Mouse (Mus musculus): ENCODE data around the gene C2cd3.

The C2cd3 gene

DNA sequence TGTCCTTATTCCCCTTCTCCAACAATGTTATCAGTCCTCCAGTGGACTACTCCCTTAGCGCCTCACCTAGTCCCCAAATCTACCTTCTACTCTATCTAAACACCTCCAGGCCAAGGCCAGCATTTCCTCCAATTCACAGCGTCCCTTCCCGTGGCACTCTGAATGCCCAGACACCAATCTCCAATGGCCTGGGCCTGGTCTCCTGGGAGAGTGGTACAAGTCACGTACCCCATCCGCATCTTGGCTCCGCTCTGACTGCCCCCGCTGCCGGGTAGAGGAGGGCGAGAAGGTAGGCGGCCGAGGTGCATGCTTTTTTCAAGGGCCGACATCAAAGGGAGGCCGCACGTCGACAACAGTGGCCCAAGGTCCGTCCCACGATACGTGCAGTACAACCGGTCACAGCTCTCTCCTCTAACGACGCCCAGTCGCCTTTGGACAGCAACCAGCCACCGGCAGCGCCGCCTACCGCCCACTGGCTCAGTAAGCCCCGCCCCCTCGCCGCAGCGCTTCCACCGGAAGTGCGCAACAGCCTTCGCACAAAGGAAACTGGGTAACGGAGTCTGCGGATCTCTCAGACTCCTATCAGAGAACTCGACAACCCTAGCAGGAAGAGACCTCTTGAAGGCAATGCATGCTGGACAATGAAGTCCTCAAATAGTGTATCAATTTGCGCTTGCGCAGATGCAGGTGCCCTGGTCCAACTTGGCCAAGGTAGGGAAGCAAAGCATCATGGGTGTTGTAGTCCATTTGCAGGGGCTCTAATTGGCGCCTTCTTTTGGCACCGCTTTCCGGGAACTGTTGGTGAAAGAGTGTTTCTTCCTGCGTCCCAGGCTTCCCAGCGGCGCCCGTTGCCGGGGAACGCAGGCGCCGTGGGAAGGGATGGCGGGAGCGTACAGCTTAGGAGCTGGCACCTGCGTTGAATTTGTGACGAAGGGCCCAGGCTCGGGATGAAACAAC lies at the start of gene C2cd3, which contains the start of gene Ppme1:
Gene C2cd3, plus strand, starts transcription at position 739 of the 957 bp plus-strand sequence.
Gene Ppme1, minus strand, starts transcription at position 813 of the 957 bp plus-strand sequence.
- under 1% methylated on average over 54 of the region's 54 CpGs for WGBS

DNA sequence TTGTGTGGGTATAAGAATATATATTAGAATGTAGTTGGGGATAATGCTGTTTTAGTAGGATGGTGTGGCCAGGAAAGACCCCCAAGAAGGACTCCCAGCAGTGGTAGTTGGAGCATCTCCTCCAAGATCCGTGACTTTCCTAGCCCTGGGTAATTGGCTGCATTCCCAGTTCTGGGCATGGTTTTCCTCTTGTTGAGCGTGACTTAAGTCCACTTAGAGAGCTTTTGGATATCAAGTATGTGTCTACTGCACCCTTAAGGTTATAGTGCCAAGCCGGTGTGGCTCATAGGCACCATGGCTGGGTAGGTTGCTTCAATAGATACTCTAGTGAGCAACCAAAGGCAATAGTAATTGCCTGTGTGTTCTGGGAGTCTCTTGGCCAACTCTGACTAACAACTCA lies 48.3 kb upstream of the C2cd3 start:
- WGBS = 66% methylated on average over 3 of the region's 3 CpGs

DNA sequence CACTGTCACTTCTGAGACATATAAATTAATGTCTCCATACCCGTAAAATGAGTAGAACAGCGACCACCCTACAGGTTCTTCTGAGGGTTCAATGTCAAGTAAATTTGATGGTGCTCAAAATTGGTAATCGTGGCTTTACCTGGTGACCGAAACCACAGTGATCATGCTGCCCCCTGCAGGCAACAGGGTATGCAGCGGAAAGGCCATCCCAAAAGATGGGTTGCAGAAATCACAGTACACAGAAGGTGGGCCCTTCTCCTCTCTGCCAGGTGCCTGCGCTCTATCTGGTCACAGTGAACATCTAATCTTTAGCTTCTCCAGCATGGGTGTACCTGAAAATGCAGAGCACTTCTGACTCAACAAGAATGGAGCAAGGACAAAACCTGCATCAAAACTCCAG lies 46.6 kb upstream of the C2cd3 start:
- 67% methylated on average over 6 of the region's 6 CpGs for WGBS

DNA sequence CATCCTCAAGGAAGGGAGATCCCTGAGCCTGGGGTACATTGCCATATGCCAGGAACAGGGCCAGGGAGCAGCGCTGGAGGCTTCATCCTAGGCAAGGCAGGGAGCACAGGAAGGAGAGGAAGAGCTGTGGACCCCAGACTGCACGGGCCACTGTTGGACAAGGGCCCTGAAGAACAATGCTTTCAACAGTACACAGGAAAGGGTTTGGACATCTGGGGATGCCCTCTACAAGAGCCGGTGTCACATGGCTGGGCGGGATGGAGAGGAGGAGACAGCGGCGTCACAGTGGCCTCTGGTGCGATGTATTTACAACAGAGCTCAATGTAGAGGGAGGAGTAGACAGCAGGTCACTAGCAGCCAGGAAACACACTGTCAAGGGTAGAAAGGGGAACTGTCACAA lies 44.5 kb upstream of the C2cd3 start:
- WGBS = 74% methylated on average over 7 of the region's 7 CpGs

DNA sequence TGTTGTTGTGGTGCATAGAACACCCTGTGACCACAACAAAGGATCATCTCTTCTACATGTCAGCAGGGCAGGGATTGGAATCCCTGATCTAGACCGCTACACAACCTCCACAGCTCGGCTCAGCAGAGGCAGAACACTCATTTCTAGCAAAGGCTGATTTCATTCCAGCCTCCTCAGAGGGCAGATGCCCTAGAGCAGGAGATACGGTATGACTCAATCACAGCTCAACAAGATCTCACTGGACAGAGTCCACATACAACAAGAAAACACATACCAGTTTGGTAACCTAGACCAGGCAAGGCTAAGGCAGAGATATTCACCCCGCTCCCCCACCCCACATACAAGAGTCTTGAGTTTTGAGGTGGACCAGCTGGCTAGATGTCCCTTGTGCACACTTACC lies 43.4 kb upstream of the C2cd3 start:
- WGBS = 76% methylated on average over 4 of the region's 4 CpGs

DNA sequence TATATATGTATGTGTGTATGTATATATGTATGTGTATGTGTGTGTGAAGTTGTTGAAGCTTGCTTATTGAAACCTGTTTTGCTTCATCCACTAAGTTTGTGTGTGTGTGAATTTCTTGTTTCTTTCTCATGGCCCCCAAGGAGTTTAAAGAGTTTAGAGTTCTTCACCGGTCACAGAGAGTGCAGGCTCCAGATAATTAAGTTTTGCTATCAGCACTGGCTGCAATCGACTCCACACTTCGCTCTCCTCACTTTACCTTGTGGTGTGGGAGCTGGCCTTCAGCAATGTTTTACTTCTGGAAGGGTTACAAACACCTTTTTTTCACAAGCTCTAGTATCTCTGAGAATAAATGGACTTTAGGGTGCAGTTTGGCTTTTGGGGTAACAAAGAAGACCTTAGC lies 40.8 kb upstream of the C2cd3 start:
- WGBS = 95% methylated on average over 3 of the region's 3 CpGs

DNA sequence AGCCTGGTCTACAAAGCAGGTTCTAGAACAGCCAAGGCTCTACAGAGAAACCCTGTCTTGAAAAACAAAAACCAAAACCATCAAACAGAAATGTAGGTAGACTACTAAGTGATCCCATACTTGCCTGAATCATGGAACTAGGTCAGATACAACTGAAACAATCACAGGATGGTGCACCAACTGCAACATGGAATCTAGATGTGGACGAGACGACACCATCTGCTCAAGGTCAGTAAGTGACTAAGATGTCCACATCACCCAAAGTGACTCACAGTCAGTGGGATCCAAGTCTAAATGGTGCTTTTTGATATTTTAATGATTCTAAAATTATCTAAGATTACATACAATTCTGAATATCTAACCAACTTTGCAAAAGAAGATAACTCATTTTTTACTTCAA lies 36.1 kb upstream of the C2cd3 start:
- WGBS = 73% methylated on average over 2 of the region's 2 CpGs

DNA sequence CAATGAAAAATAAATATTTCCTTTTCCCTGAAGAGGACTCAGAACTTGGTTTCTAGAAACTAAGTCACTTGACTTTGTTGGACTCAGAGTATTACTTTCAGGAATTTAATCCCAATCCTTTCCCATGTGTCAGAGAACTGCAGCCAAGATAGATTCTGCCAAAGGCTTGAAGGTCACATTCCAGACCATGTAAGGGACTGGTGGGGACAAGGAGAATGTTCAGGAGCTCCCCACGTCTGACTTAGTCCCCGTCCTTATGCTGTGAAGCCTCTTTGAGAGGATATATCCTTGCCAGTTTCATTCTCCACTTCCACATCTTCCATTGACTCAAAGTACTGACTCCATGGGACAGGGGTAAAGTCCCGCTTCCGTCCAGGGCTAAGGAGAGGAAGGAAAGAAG lies 17.0 kb upstream of the C2cd3 start:
- WGBS = 80% methylated on average over 4 of the region's 4 CpGs

DNA sequence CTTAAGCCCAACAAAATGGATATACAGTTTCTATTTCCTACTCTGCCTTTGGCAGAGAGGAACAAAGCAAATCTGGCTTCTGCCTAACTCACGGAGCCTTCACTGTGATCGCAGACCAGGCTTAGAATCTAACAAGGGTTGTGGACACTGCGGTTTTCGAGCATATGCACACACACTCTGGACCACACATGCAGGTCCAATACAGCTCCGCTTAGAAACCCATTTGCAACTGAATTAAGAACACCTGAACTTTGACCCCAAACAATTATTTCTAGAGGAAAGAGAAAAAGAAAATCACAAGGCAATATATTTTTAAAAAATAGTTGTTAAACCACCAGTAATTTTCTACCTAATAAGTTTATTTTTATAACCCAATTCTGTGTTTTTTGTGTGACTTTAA lies 15.7 kb upstream of the C2cd3 start:
- WGBS = 81% methylated on average over 5 of the region's 5 CpGs

DNA sequence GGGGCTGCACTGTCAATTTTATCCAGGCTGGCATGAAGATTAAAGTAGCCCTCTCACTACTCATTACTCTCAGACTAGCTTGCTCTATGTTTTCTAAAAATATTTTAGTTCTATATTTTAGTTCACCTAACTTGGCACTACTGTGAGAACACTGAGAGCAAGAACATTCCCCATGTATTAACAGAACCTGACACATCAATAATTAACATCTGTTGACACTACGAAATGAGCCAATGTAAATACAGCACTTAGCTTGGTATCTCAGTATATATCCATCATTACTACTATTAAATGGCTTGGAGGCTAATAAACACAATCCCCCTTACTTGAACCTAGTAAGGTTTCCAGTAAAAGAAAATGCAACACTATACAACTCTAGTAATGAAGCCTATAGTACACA lies 15.3 kb upstream of the C2cd3 start:
- 91% methylated on average over 1 of the region's 1 CpGs for WGBS

DNA sequence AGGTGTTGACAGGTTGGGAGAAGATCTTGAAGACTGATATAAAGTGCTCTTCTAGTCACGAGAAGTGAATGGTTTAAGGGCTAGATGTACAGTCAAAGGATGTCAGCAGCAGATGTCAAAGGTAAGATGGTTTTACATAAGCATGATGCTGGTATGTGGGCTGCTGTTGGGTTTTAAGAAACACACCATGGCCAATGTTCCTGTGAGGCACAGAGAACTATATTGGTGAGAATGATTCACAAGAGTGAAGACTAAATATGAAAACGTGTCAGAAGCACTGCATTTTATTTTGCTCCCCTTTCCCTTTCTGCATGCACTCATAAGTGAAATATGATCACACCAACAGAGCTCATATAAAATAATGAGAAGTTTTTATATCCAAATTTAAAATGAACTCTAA lies 8.9 kb upstream of the C2cd3 start:
- WGBS = 53% methylated on average over 2 of the region's 2 CpGs

DNA sequence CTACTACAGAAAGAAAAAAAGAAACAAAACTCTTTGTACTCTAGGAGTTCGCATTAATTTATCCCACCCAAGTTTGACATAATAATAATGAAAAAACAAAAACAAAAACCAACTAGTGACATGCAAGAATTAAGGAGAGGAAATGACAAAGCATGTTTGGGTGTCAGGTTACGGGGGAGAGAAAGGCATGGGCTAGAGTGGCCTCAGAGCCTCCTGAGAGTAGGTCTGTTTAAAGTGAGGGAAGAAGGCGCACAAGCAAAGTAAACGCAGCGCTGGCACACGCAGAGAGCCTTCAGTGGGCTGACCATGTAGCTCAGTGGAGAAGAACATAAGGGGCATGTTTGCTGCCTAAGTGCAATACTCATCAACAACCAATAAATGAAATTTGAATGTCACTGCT lies 7.1 kb upstream of the C2cd3 start:
- WGBS = 51% methylated on average over 6 of the region's 6 CpGs

DNA sequence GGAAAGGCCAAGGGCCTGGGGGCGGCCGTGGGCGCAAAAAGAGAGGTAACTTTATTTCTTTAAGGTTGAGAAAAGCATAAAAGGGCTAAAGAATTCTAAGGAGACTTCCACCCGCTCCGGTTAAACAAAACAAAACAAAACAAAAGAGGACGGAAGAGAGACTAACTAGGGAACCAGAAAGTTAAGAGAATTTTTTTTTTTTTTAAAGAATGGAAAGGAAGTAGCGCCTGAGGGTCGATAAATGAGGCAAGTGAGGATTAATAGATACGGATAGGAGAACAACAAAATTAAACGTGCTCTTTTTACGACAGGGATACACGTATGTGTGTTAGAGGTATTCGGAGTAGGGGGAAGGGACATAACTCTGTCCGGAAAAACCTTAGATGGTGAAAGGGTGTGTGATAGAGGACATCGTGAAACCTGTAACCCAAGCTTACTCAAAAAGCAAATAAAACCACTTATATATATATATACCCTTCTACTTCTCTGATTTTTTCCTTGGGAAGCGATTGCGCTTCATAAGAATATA lies 483 bp downstream of the C2cd3 start:
- WGBS = 5% methylated on average over 17 of the region's 17 CpGs

DNA sequence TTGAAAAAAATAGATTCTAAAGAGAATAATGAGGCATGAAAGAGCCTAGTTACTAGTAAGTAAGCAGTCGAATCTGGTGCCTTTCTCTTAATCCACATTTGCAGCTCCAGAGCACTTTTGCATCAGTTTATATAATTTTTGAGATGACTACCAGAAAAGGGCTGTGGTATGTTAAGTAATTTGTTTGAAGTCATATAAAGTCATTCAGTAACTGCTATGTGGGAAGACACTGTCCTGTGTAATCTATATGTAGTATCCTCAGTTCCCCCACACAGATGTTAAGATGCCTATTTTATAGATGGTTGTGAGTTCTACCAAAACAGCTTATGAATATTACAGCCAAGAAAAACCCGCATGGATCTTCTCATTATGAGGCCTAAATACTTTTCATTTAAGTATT lies 6.2 kb downstream of the C2cd3 start:
- 57% methylated on average over 2 of the region's 2 CpGs for WGBS

DNA sequence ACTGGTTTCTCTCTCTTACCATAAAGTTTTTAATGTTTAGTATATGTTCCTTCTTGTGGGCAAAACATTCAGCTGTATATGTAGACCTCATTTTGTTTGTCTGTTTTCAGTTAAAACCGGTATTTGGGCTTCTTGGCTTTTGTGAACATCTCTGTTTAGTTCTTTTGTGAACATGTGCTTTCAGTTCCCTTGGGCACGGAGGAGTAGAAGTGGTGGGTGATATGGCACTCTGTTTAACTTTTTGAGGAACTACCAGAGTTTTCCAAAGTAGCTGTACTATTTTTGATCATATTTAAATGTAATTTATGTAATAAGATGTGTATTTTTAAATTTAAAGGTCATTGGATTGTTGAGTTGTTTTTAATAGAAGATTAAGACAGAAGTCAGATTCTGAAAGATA lies 11.2 kb downstream of the C2cd3 start:
- WGBS = 38% methylated on average over 2 of the region's 2 CpGs

DNA sequence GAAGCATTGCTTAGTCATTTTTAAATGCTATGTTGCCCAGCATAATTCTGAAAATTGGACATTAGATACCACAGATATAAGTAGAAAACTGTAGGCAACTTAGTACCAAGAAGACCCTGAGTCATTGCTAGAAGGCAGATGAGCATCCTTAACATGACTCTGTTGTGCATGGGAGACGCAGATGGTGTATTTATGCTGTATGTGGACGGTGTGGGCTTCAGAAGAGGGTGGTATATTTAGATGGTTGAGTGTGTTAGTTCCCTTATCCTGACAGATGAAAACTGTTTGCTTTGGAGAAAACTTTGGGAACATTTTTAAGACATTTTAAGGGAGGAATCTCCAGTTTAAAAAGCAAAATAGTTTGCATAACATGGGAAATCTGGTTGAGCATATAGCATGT lies 16.1 kb downstream of the C2cd3 start:
- WGBS = 61% methylated on average over 2 of the region's 2 CpGs

DNA sequence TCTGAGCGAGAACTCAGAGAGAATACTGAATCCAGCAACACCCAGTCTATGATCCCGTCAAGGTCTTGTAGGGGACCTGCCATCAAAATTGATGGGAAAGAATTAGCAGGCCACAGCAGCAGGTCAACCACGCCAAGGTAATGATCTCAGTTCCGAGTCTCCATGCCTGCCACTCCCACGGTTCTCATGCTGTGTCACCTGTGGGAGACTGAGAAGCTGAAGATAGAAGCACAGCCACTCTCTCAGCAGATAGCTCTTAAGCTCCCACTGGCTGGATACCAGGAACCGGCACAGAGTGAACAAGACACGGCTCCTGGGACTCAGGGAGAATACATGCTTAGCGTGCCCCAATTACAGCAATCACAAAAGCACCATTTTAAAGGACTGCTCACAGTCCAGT lies 18.1 kb downstream of the C2cd3 start:
- WGBS = 56% methylated on average over 8 of the region's 8 CpGs

DNA sequence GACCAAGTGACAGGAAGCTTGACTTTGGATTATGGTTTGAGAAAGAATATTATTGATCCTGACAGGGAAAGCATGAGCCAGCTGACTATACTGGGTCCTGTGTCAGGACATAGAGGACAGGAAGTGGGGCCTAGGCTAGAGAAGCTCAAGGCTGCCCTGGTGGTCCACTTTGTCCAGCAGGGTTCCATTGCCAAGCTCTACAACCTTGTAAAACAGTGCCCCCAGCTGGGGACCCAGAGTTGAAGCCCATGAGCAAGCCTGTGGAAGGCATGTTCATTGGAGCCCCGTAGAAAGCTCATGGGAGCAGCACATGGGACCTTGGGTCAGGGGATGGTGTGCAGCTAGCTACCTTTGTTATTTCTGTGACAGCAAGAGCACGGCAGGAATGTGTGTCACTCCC lies 20.2 kb downstream of the C2cd3 start:
- 69% methylated on average over 2 of the region's 2 CpGs for WGBS

DNA sequence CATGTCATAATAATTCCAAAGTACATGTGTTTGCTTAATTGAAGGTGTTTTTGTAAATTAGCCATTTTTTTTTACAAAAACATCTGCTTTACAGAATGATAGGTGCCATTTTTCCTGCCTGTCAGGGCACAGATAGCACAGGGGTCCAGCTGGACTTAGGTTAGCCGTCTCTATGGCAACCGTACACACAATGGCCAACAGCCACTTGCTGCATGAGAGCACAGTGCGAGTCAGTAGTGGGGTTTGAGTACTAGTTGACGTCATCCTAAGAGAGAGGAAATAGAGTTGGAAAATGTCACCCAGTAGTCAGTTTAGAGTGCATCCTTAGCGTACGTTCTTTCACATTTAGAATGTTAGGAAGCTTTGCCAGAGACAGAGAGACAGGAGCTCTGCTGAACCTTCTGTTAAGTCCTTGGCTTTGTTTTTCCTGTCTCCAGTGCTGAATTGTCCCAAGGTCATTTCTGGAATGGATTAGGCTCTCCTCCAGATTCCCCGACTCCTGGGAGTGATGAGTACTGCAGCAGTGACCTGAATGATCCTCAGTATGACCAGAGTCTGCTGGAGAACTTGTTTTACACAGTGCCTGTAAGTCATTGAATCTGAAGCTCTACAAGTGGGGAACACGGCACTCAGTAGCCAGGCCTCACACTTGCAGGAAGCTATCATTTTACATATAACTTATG lies 27.3 kb downstream of the C2cd3 start:
- WGBS = 63% methylated on average over 8 of the region's 8 CpGs

DNA sequence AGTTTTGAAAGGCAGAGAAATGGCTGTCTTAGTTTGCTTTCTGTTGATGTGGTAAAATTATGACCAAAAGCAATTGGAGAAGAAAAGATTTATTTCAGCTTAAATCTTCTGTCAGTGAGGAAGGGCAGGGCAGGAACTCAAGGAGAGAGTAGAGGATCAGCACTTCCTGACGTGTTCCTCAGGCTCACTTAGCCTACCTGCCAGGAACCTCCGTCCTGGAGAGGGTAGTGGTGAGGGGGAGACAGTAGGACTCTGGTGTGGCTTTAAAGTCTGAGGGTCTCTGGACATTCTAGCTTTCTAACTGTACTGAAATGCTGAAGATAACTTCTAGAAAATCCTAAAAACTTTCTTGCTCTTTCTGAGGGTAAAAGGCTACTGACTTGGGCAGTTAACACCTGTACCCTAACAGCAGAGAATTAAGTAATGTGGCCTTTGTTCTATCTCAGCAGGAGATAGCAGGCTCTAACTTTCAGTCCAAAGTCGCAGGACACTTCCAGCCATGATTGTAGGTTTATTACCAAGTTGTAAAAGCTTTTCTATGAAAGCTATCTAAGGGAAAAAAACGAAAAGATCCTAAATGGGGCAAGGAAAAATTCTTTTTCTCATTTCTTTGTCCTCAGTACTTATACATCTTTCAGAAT lies 29.0 kb downstream of the C2cd3 start:
- WGBS = 79% methylated on average over 4 of the region's 4 CpGs

DNA sequence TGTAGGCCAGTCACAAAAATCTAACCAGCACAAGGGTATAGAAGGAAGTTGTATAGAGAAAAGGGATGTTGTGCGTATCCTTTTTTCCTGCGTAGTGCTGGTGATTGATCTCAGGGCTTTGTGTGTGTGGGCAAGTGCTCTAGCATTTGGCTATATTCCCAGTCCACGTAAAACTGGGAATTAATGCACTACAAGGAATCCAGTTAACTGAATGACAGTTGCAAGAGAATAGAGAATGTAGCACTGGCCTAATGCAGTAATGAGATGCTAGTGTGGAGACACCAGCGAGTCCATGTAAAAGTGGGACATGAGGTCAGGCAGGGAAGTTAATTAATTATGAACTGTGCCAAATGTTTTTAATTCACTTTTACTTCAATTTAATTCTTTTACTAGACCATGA lies 30.7 kb downstream of the C2cd3 start:
- WGBS = 58% methylated on average over 4 of the region's 4 CpGs

DNA sequence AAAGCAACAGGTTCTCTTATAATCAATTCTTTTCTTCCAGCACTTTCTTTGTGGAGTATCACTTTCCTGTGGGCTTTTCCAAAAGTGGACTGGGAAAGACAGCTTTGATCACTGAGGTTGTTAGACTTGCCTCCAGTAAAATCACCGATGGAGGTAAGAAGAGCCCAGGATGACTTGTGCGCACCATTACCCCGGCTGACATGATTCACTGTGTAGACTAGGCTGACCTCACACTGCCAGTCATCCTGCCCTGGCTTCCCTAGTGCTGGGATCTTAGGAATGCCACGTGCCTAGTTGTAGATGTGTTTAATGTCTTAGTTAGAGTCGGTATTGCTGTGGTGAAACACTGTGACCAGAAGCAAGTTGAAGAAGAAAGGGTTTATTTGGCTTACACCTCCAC lies 35.6 kb downstream of the C2cd3 start:
- WGBS = 93% methylated on average over 5 of the region's 5 CpGs

Measured in cerebral cortex, adult 2 months (tissue).